Mouse (Mus musculus) thymus, adult 2 months (tissue): Measurements from ENCODE around the gene B230219D22Rik. TPM values are rescaled to one million over a fixed set of nuclear protein-coding genes. Genes with fewer than 3 reads are reported as not detected.
A peak's percentile ranks its signal among the peaks of the same experiment; 100 is the strongest.
"Not testable (repeated sequence)": the region's sequence is repeated elsewhere in the genome, so short reads cannot be mapped to it uniquely, and the experiment has no call there.

Experiments used
- DNase-seq: peaks from one replicate; pipeline ENCODE4 v3.0.0; 2021
- H3K27ac ChIP-seq: fragments of 200-500 bp; 2 replicates; pipeline ENCODE4 v1.5.1; 2012; ENCODE audit warnings: low read length, control low read depth; ENCODE audit not compliant: control insufficient read depth, insufficient read depth
- H3K27me3 ChIP-seq: fragments of 200-500 bp; 2 replicates; pipeline ENCODE4 v1.6.1; 2012; ENCODE audit warnings: mild to moderate bottlenecking, low read length, moderate library complexity, mixed read lengths; ENCODE audit not compliant: control insufficient read depth, insufficient read depth
- H3K36me3 ChIP-seq: fragments of 200-500 bp; 2 replicates; pipeline ENCODE4 v1.6.1; 2012; ENCODE audit warnings: mild to moderate bottlenecking, low read length, moderate library complexity; ENCODE audit not compliant: control insufficient read depth, insufficient read depth
- H3K4me1 ChIP-seq: fragments of 200-500 bp; replicated peaks from 2 replicates; pipeline ENCODE4 v1.6.1; 2012; ENCODE audit warnings: low read length; ENCODE audit not compliant: control insufficient read depth, insufficient read depth
- H3K4me3 ChIP-seq: fragments of 200-500 bp; 2 replicates; pipeline ENCODE4 v1.5.1; 2012; ENCODE audit warnings: mild to moderate bottlenecking, low read length, control low read depth, moderate library complexity; ENCODE audit not compliant: control insufficient read depth, insufficient read depth
- CTCF ChIP-seq: fragments of 200-500 bp; IDR thresholded peaks from 2 replicates; pipeline ENCODE4 v1.5.1; 2012; ENCODE audit warnings: mild to moderate bottlenecking, control low read depth, low read length, moderate library complexity, borderline replicate concordance; ENCODE audit not compliant: control insufficient read depth, poor library complexity, insufficient read depth; ENCODE audit errors: extremely low read depth
- POLR2A ChIP-seq: fragments of 200-500 bp; IDR thresholded peaks from 2 replicates; pipeline ENCODE4 v1.6.1; 2012; ENCODE audit warnings: mild to moderate bottlenecking, low read length, control low read depth, moderate library complexity; ENCODE audit not compliant: control insufficient read depth, poor library complexity, insufficient read depth; ENCODE audit errors: extremely low read depth
- WGBS: fragments of 180-500 bp; shearing (Covaris S2); methylation state at CpG from one replicate; pipeline ENCODE4 v1.1.7; 2018; 5-methylcytosine and 5-hydroxymethylcytosine counted together
- polyA plus RNA-seq: library from polyadenylated mRNA; depleted of rRNA; stranded (reverse); fragments of >200 nt; gene quantifications from 2 replicates; pipeline ENCODE4 v1.2.3, GENCODE M21; 2012

Gene B230219D22Rik
- polyA plus RNA-seq, 1 experiment, result 62.1 TPM

DNA sequence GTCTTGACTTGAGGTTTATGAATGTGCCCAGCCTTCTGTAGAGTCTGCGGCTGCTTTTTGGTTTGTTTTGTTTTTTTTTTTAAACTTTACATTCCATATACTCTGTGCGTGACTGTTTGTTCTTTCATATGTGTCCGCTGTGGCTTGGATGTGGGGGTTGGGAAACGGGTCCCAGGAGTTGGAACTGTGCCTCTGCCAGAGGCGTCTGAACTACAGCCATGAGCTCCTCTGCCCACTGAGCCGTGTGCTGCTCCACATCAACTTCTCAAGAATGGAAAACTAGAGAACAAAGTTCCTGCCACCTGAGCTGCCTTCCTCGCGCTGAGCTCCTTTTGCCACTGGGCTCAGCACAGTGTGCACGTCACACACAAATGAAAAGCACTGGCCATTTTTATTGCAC, 10.7 kb upstream of the B230219D22Rik start:
- H3K4me3 ChIP-seq, result no peak overlapping the region
- DNase-seq, result no peak
- H3K36me3 ChIP-seq, result peaks cover 32% of the 10 kb centered on the region
- H3K27me3 ChIP-seq, result no peaks in the 10 kb centered on the region
- TF ChIP-seq CTCF (no peak), POLR2A (no peak)
- 96% methylated on average over 9 of the region's 9 CpGs for WGBS
- no peaks in the 10 kb centered on the region for H3K4me1 ChIP-seq
- no peak overlapping the region for H3K27ac ChIP-seq

DNA sequence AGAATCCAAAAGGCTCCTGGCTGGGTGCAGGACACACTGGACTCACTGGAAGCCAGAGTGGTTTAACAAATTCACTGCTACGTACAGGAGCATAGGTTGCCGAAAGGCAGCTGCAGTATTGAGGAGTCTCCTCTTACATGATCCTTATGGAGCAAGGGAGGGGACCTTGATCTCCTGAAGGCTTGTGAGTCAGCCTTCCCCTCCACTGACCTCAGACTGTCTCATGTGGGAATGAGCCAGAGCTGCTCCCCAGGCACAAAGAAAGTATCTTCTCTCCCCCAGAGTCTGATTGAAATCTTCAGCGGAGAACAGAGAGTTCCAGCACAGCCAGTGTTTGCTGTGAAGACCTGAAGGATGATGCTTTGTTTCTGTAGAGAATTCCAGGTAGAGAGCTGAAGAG, 9.3 kb upstream of the B230219D22Rik start:
- no peak for DNase-seq
- H3K4me3 ChIP-seq, result no peak overlapping the region
- H3K4me1 ChIP-seq, result no peaks in the 10 kb centered on the region
- no peak overlapping the region for H3K27ac ChIP-seq
- H3K36me3 ChIP-seq, result peaks cover 19% of the 10 kb centered on the region; the same call in 1 of the 2 replicates
- 99% methylated on average over 3 of the region's 3 CpGs for WGBS
- TF ChIP-seq CTCF (no peak), POLR2A (no peak)
- H3K27me3 ChIP-seq, result no peaks in the 10 kb centered on the region

DNA sequence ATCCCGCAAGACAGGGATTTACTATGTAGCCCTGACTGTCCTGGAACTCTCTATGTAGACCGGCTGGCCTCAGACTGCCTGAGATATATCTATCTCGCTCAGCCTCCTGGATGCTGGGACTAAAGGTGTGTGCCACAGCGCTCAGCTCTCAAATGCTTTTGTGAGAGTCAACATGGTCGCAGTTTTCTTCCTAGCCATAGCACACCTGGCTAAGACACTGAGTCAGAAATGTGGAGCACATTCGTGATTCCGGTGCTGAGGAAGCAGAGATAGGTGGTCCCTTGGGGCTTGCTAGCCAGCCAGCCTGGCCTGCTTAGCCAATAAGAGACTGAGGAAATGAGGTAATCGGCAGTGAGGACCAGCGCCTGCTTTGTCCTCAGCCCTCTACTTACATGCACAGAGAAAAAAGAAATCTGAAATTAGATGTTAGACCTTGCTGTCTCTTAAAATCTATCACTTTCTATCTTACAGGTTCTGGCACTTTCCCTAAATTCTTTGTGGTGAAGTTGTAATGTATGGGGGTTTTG, 6.8 kb upstream of the B230219D22Rik start:
- H3K4me3 ChIP-seq, result no peak overlapping the region
- H3K36me3 ChIP-seq, result 0 out of 2 replicates have a peak, but pooled peaks cover 5% of the 10 kb centered on the region
- no peak overlapping the region for H3K27ac ChIP-seq
- no peaks in the 10 kb centered on the region for H3K27me3 ChIP-seq
- H3K4me1 ChIP-seq, result no peaks in the 10 kb centered on the region
- no peak for TF ChIP-seq POLR2A
- TF ChIP-seq CTCF, result no peak
- 81% methylated on average over 9 of the region's 9 CpGs for WGBS
- no peak for DNase-seq

DNA sequence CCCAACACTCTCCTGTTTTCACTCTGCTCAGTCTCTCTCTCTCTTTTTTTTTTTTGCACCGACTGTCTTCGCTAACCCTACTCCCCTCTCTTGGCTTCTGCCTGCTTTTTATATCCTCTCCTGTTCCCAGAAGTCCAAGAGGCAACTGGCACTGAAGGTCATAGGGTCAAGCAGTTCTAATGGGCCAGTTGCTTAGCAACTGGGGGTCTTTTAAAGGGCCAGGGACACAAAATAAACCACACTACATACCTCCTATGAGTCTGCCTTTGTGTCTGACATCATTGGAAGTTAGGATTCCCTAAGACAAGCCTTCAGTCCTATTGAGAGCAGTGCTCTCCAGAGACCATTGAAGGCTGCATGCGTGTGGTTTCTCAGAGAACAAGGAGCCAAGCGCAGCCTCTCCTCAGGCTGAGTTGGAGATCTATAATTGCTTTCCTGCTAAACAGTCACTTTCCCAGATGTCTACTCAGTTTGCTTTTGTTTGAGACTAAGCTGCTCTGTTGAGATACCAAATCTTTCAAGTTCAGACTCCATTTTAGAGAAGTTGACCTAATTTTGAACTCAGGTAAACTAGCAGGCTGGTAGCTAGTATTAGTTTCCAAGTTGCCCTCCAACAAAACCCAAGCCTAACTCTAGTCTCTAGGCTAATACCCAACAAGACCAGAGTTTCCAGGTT, 4.9 kb upstream of the B230219D22Rik start:
- H3K27me3 ChIP-seq, result no peaks in the 10 kb centered on the region
- no peak for DNase-seq
- H3K4me3 ChIP-seq, result no peak overlapping the region
- no peaks in the 10 kb centered on the region for H3K4me1 ChIP-seq
- H3K27ac ChIP-seq, result no peak overlapping the region
- TF ChIP-seq CTCF, result no peak
- no peaks in the 10 kb centered on the region for H3K36me3 ChIP-seq
- WGBS, result 84% methylated on average over 4 of the region's 4 CpGs

DNA sequence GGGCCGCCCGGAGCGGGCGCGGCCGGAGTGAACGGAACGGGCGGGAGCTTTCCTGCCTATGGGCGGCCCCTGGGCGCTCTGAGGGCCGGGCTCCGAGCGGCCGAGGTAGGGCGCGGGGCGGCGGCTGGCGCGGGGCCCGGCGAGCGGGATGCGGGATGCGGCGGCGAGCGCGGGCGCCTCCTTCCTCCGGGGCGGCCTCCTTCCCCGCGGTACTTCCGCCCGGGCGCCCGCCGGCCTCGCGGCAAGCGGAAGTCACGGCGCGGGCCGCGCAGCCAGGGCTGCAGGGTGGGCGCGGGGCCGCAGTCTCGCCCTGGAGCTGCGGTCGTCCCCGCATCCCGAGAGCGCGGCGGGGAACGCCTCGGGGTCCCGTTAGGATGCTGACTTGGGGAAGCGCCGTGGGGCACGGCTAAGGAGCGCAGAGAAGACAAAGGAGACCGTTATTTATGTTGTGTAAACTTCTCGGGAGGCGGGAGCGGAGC, 358 bp downstream of the B230219D22Rik start:
- under 1% methylated on average over 68 of the region's 70 CpGs for WGBS
- Histone ChIP-seq H3K27ac (peak overlapping the region; percentile 45), H3K4me1 (peaks cover 4% of the 10 kb centered on the region), H3K4me3 (peak overlapping the region; percentile 96), H3K27me3 (no peaks in the 10 kb centered on the region), H3K36me3 (no peaks in the 10 kb centered on the region)
- peak; percentile 67 for DNase-seq
- TF ChIP-seq POLR2A, result peak; percentile 1; the same call in 1 of the 2 replicates
- TF ChIP-seq CTCF, result no peak; the same call in 1 of the 2 replicates

DNA sequence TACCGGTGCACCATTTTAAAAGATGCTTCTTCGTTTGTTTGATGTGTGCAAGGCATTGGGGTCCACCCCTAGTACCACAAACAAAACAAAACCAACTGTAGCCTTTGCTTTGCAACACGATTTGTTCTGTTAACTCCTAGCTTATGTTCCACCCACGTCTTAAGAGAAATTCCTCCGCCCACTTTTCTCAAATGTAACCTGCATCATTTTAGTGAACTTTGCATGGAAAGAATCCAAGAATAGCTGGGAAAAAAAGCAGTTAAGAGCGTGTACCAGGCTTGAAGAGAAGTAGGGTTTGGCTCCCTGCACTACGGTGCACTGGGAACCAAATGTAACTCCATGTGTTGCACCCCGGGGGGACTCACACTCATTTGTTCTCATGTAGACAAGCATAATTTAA, 1.2 kb downstream of the B230219D22Rik start:
- H3K4me3 ChIP-seq, result no peak overlapping the region
- DNase-seq, result no peak
- no peak for TF ChIP-seq CTCF
- no peak for TF ChIP-seq POLR2A
- peaks cover 4% of the 10 kb centered on the region for H3K4me1 ChIP-seq
- H3K27ac ChIP-seq, result no peak overlapping the region
- 5% methylated on average over 8 of the region's 8 CpGs for WGBS
- H3K36me3 ChIP-seq, result peaks cover 6% of the 10 kb centered on the region
- no peaks in the 10 kb centered on the region for H3K27me3 ChIP-seq

DNA sequence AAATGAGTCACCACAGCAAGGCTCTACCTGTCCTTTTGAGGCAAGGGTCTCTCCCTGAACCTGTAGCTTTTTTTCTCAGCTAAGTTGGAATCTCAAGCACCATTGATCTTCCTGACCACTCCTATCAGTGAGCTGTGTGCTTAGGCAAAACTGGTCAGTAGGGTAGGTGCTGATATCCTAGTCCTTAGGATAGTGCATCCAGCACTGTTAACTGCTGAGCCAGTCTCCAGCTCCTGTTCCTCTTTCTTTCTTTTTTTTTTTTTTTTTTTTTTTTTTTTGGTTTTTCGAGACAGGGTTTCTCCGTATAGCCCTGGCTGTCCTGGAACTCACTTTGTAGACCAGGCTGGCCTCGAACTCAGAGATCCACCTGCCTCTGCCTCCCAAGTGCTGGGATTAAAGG, 3.1 kb downstream of the B230219D22Rik start:
- H3K4me3 ChIP-seq, H3K4me1 ChIP-seq, H3K27me3 ChIP-seq, H3K27ac ChIP-seq, DNase-seq: not testable (repeated sequence)
- WGBS, result 55% methylated on average over 1 of the region's 3 CpGs
- H3K36me3 ChIP-seq, result peaks cover 21% of the 10 kb centered on the region
